Mouse (Mus musculus) monocyte, adult 2 months (primary cell): ENCODE data around the gene Map7.

Experiments
- DNase-seq, 2 experiments: peaks; one replicate each; pipeline ENCODE4 v3.0.0; 2022; ENCODE audit warnings: low spot score in 2 of 2, low read depth in 1 of 2

The Map7 gene

GRCm38 (mm10) chr10:20185264-20185663, 37.0 kb downstream of the Map7 start:
- DNase-seq: no peak

- DNase-seq: no peak
Observed at GRCm38 (mm10) chr10:20185806-20186205, 37.5 kb downstream of the Map7 start.

- DNase-seq: no peak
Observed at GRCm38 (mm10) chr10:20186800-20187273, 38.6 kb downstream of the Map7 start.

GRCm38 (mm10) chr10:20190139-20190747, 42.0 kb downstream of the Map7 start:
- DNase-seq: no peak

GRCm38 (mm10) chr10:20194847-20195540, 46.7 kb downstream of the Map7 start:
- no peak for DNase-seq

GRCm38 (mm10) chr10:20197039-20197438, 48.8 kb downstream of the Map7 start:
- no peak for DNase-seq

- no peak for DNase-seq
Observed at GRCm38 (mm10) chr10:20198968-20199737, 50.9 kb downstream of the Map7 start.

GRCm38 (mm10) chr10:20201236-20201635, 53.0 kb downstream of the Map7 start:
- no peak for DNase-seq

GRCm38 (mm10) chr10:20202171-20202570, 53.9 kb downstream of the Map7 start:
- DNase-seq: no peak

GRCm38 (mm10) chr10:20202818-20203217, 54.5 kb downstream of the Map7 start:
- DNase-seq: no peak

- no peak for DNase-seq
Observed at GRCm38 (mm10) chr10:20203502-20203901, 55.2 kb downstream of the Map7 start.

GRCm38 (mm10) chr10:20204696-20205431, 56.6 kb downstream of the Map7 start:
- DNase-seq: no peak

- DNase-seq: no peak
Observed at GRCm38 (mm10) chr10:20206966-20207365, 58.7 kb downstream of the Map7 start.

GRCm38 (mm10) chr10:20209609-20210341, 61.5 kb downstream of the Map7 start:
- no peak for DNase-seq

- DNase-seq: no peak
Observed at GRCm38 (mm10) chr10:20214418-20214817, 66.1 kb downstream of the Map7 start.

- no peak for DNase-seq
Observed at GRCm38 (mm10) chr10:20216982-20217381, 68.7 kb downstream of the Map7 start.

- no peak for DNase-seq
Observed at GRCm38 (mm10) chr10:20218866-20219265, 70.6 kb downstream of the Map7 start.

GRCm38 (mm10) chr10:20219538-20219937, 71.3 kb downstream of the Map7 start:
- DNase-seq: no peak

- DNase-seq: no peak
Observed at GRCm38 (mm10) chr10:20220443-20221071, 72.3 kb downstream of the Map7 start.

- no peak for DNase-seq
Observed at GRCm38 (mm10) chr10:20222011-20222410, 73.7 kb downstream of the Map7 start.
